In the genomic region with DNA sequence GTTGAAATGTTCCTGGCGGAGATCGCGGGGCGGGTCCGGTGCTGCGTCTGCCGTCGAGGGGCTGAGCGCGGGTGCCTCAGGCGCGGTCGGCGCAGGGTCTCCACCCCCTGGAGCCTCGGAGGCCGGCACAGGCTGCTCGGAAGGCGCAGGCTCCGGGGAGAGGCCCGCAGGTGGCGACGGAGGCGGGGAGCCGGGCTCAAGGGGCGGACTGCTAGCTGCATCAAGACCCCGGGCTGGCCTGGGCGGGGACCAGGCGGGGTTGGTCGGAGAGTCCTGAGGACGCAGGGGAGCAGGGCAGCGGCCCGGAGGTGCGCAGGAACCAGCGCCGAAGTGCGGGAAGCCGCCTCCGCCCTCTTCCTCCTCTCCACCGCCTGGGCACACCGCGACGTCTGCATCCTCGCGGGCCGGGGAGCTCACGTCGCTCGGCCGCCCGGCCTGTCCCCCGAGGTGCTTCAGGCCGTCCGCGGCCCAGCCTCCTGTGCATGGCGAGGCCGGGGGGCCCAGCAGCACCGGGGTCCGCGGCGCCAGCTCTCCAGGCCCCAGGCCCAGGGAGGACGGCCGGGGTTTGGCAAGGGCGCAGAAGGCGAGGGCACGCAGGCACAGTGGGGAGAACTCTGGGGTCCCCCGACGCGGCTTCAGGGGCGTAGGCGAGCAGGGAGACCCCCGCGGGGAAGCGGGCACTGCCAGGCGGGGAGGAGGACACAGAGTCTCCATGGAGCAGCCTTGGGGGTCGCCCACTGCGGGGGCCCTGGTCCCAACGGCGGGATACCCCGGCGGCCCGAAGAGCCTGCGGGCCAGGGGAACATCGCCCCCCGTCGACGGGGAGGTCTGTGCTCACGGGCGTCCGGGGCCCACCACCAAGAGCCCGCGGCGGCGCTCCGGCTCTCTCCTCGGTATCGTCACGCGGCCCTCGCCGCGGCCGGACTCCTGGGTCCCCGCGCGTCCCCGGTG, we compare ENCODE assay signal across 9 mouse cellular contexts. TPM values are rescaled to one million over a fixed set of nuclear protein-coding genes. Genes with fewer than 3 reads are reported as not detected.
DNase-seq lines count a peak whose midpoint lies in the region; ATAC-seq and TF ChIP-seq lines count a peak whose summit lies in the region.
"Had no signal": no experiment of that assay in that cellular context is flagged by ENCODE, and none has a peak within 500 bp of the region (broad histone marks: within the 10 kb centered on the region; RNA-seq: fewer than 3 reads in every experiment).

No protein-coding gene starts in this region.

- peaks cover 43% of the 10 kb centered on the region for H3K27me3 ChIP-seq in forebrain, postnatal 0 days (ENCODE audit: insufficient read depth, low read length)
- peaks cover 82% of the 10 kb centered on the region for H3K27me3 ChIP-seq in kidney, embryonic 15.5 days
- peaks cover 55% of the 10 kb centered on the region for H3K27me3 ChIP-seq in midbrain, embryonic 11.5 days (ENCODE audit: control insufficient read depth, insufficient read depth, low read length)

- ATAC-seq in forebrain, postnatal 0 days, result peak; percentile 34
- ATAC-seq in kidney, embryonic 15.5 days (replicated peaks; ENCODE audit: low FRiP score), result peak; percentile 43; the same call in 1 of the 2 replicates
- peak; percentile 51 for ATAC-seq in midbrain, embryonic 11.5 days (ENCODE audit: low FRiP score)

- DNase-seq in kidney, adult 18-20 months, result peak; percentile 24
- no peak for DNase-seq in kidney, adult 8-10 months
- DNase-seq in T-cell, adult 2 months (ENCODE audit: low spot score), result peak; percentile 23
- DNase-seq in forebrain, postnatal 0 days, result no peak
- peak; percentile 95 for DNase-seq in midbrain, embryonic 11.5 days (ENCODE audit: low spot score, missing footprints)
- DNase-seq in thymus, postnatal 14 days, result peak; percentile 21
- DNase-seq in left cerebral cortex, postnatal 25 days (ENCODE audit: low spot score in 2 of 2), result no peak

- H3K9ac ChIP-seq in forebrain, postnatal 0 days, result peak overlapping the region; percentile 63
- H3K9ac ChIP-seq in kidney, embryonic 15.5 days, result peak overlapping the region; percentile 74
- H3K9ac ChIP-seq in midbrain, embryonic 11.5 days (ENCODE audit: low read length), result peak overlapping the region; percentile 69

- H3K4me2 ChIP-seq in forebrain, postnatal 0 days (ENCODE audit: low read depth), result peak overlapping the region; percentile 82
- peak overlapping the region; percentile 97 for H3K4me2 ChIP-seq in kidney, embryonic 15.5 days
- peak overlapping the region; percentile 58 for H3K4me2 ChIP-seq in midbrain, embryonic 11.5 days

- H3K27ac ChIP-seq in forebrain, postnatal 0 days (ENCODE audit: low read depth, low read length), result no peak overlapping the region
- no peak overlapping the region for H3K27ac ChIP-seq in kidney, embryonic 15.5 days
- no peak overlapping the region for H3K27ac ChIP-seq in midbrain, embryonic 11.5 days (ENCODE audit: low read depth, low read length)
- H3K27ac ChIP-seq: macrophage had no signal

- TF ChIP-seq CTCF in forebrain, postnatal 0 days (IDR thresholded peaks at IDR 0.05; ENCODE audit: low read depth), result peak; percentile 8; the same call in 1 of the 2 replicates

- 1% methylated on average over 93 of the region's 106 CpGs for WGBS in forebrain, postnatal 0 days
- under 1% methylated on average over 104 of the region's 106 CpGs for WGBS in kidney, embryonic 15.5 days
- WGBS in midbrain, embryonic 11.5 days, result under 1% methylated on average over 78 of the region's 106 CpGs

- H3K4me3 ChIP-seq in forebrain, postnatal 0 days (ENCODE audit: low read depth, low read length), result peak overlapping the region; percentile 70
- H3K4me3 ChIP-seq in kidney, embryonic 15.5 days (replicated peaks), result peak overlapping the region; percentile 74
- H3K4me3 ChIP-seq in midbrain, embryonic 11.5 days (ENCODE audit: low read depth, low read length), result peak overlapping the region; percentile 71

- H3K9me3 ChIP-seq in forebrain, postnatal 0 days (ENCODE audit: low read length), result no peaks in the 10 kb centered on the region
- no peaks in the 10 kb centered on the region for H3K9me3 ChIP-seq in kidney, embryonic 15.5 days (replicated peaks)
- H3K9me3 ChIP-seq in midbrain, embryonic 11.5 days (ENCODE audit: control insufficient read depth, low read length), result no peaks in the 10 kb centered on the region

- intact Hi-C loops in left cerebral cortex, postnatal 25 days (cut with DNase I), result loop anchor here (5.0 kb wide), 1 partner anchor 222 kb away; no protein-coding TSS in a partner anchor

- no peaks in the 10 kb centered on the region for H3K36me3 ChIP-seq in forebrain, postnatal 0 days (ENCODE audit: insufficient read depth)
- no peaks in the 10 kb centered on the region for H3K36me3 ChIP-seq in kidney, embryonic 15.5 days
- no peaks in the 10 kb centered on the region for H3K36me3 ChIP-seq in midbrain, embryonic 11.5 days (ENCODE audit: control insufficient read depth, insufficient read depth, low read length)

- H3K4me1 ChIP-seq in forebrain, postnatal 0 days (ENCODE audit: insufficient read depth), result no peaks in the 10 kb centered on the region
- peaks cover 46% of the 10 kb centered on the region for H3K4me1 ChIP-seq in kidney, embryonic 15.5 days
- H3K4me1 ChIP-seq in midbrain, embryonic 11.5 days (ENCODE audit: control insufficient read depth, insufficient read depth, low read length), result peaks cover 30% of the 10 kb centered on the region

RNA-seq across cellular contexts. Expression of gene Epop, which starts 0.7 kb away (rescaled TPM):
- 5.0 and 6.8 TPM in 2 replicates for total RNA-seq in forebrain, postnatal 0 days (2014; rRNA removed)
- 3.6 and 4.1 TPM in 2 replicates for polyA plus RNA-seq in forebrain, postnatal 0 days (2015; fragmentation: Nextera tagmentation; extraction: Ambion mirVana)
- 4.3 and 5.1 TPM in 2 replicates for polyA plus RNA-seq in kidney, embryonic 15.5 days (2015; fragmentation: Nextera tagmentation; extraction: Ambion mirVana)
- 7.0 and 12.0 TPM in 2 replicates for polyA plus RNA-seq in midbrain, embryonic 11.5 days (2014; fragmentation: Nextera tagmentation; extraction: Ambion mirVana)
- total RNA-seq in left cerebral cortex, postnatal 25 days (2021), result 10 to 100 TPM; 77.4 to 92.2 TPM

RNA-seq across cellular contexts. Expression of gene Mllt6, which starts 34.4 kb away (rescaled TPM):
- total RNA-seq in forebrain, postnatal 0 days (2014; rRNA removed), result 42.2 and 48.1 TPM in 2 replicates
- polyA plus RNA-seq in forebrain, postnatal 0 days (2015; fragmentation: Nextera tagmentation; extraction: Ambion mirVana), result 1.7 TPM in 2 replicates
- 2.8 and 3.9 TPM in 2 replicates for polyA plus RNA-seq in kidney, embryonic 15.5 days (2015; fragmentation: Nextera tagmentation; extraction: Ambion mirVana)
- polyA plus RNA-seq in midbrain, embryonic 11.5 days (2014; fragmentation: Nextera tagmentation; extraction: Ambion mirVana), result 3.5 and 4.3 TPM in 2 replicates
- 100 to 1,000 TPM; 105 to 121 TPM for total RNA-seq in left cerebral cortex, postnatal 25 days (2021)

RNA-seq across cellular contexts. Expression of gene Srcin1, which starts 52.9 kb away (rescaled TPM):
- total RNA-seq in forebrain, postnatal 0 days (2014; rRNA removed), result 50.1 and 70.7 TPM in 2 replicates
- polyA plus RNA-seq in forebrain, postnatal 0 days (2015; fragmentation: Nextera tagmentation; extraction: Ambion mirVana), result 8.9 and 12.0 TPM in 2 replicates
- polyA plus RNA-seq in kidney, embryonic 15.5 days (2015; fragmentation: Nextera tagmentation; extraction: Ambion mirVana), result 0.83 and 0.85 TPM in 2 replicates
- 1.7 and 2.2 TPM in 2 replicates for polyA plus RNA-seq in midbrain, embryonic 11.5 days (2014; fragmentation: Nextera tagmentation; extraction: Ambion mirVana)
- total RNA-seq in left cerebral cortex, postnatal 25 days (2021), result 100 to 1,000 TPM; 323 to 339 TPM

RNA-seq across cellular contexts. Expression of gene Cisd3, which starts 56.8 kb away (rescaled TPM):
- total RNA-seq in forebrain, postnatal 0 days (2014; rRNA removed), result 14.4 and 15.5 TPM in 2 replicates
- polyA plus RNA-seq in forebrain, postnatal 0 days (2015; fragmentation: Nextera tagmentation; extraction: Ambion mirVana), result 27.2 and 27.8 TPM in 2 replicates
- polyA plus RNA-seq in kidney, embryonic 15.5 days (2015; fragmentation: Nextera tagmentation; extraction: Ambion mirVana), result 41.2 and 42.7 TPM in 2 replicates
- polyA plus RNA-seq in midbrain, embryonic 11.5 days (2014; fragmentation: Nextera tagmentation; extraction: Ambion mirVana), result 13.4 and 19.0 TPM in 2 replicates
- 10 to 100 TPM; 46.5 to 48.8 TPM for total RNA-seq in left cerebral cortex, postnatal 25 days (2021)

Comparison
In these comparisons a context has a peak if more than half of its experiments do, and no peak if none do; other contexts are left out.
1. DNase-seq: peak in kidney, adult 18-20 months (single experiment), T-cell, adult 2 months (single experiment), midbrain, embryonic 11.5 days (single experiment) and thymus, postnatal 14 days (single experiment); none in kidney, adult 8-10 months (0 of 2), forebrain, postnatal 0 days (single experiment) and left cerebral cortex, postnatal 25 days (0 of 2).
2. Peak in every context shown above with its lines, with median percentiles within 50 percentile points of each other: ATAC-seq, H3K4me2 ChIP-seq, H3K4me3 ChIP-seq and H3K9ac ChIP-seq.